20 mouse cellular contexts compared by ENCODE assay signal in genomic region chr4:124978201-124978600, GRCm38 (mm10). TPM values are rescaled to one million over a fixed set of nuclear protein-coding genes. Genes with fewer than 3 reads are reported as not detected.
DNase-seq lines count a peak whose midpoint lies in the region; ATAC-seq and TF ChIP-seq lines count a peak whose summit lies in the region.
"Had no signal": no experiment of that assay in that cellular context is flagged by ENCODE, and none has a peak within 500 bp of the region (broad histone marks: within the 10 kb centered on the region; RNA-seq: fewer than 3 reads in every experiment).

No protein-coding gene starts in this region.

- H3K36me3 ChIP-seq in lung, embryonic 14.5 days (ENCODE audit: insufficient read depth) = no peaks in the 10 kb centered on the region
- no peaks in the 10 kb centered on the region for H3K36me3 ChIP-seq in stomach, postnatal 0 days (ENCODE audit: control insufficient read depth, insufficient read depth, low read length)
- no peaks in the 10 kb centered on the region for H3K36me3 ChIP-seq in hindbrain, embryonic 13.5 days
- no peaks in the 10 kb centered on the region for H3K36me3 ChIP-seq in hindbrain, postnatal 0 days (ENCODE audit: insufficient read depth, low read length)
- H3K36me3 ChIP-seq: G1E; limb, embryonic 10.5 days; neural tube, embryonic 13.5 days had no signal

- TF ChIP-seq EP300 in stomach, postnatal 0 days (optimal IDR thresholded peaks at IDR 0.05) = no peak

- H3K4me2 ChIP-seq in lung, embryonic 14.5 days = no peak overlapping the region
- H3K4me2 ChIP-seq in stomach, postnatal 0 days (replicated peaks; ENCODE audit: low read depth) = no peak overlapping the region
- no peak overlapping the region for H3K4me2 ChIP-seq in hindbrain, embryonic 13.5 days
- H3K4me2 ChIP-seq in hindbrain, postnatal 0 days (ENCODE audit: low read depth, low read length) = no peak overlapping the region
- H3K4me2 ChIP-seq: hindbrain, embryonic 14.5 days; liver, embryonic 11.5 days; midbrain, embryonic 11.5 days; neural tube, embryonic 13.5 days had no signal

- H3K27me3 ChIP-seq in lung, embryonic 14.5 days (ENCODE audit: insufficient read depth, low read length) = peaks cover 3% of the 10 kb centered on the region; the same call in 1 of the 2 replicates
- H3K27me3 ChIP-seq in stomach, postnatal 0 days (ENCODE audit: control insufficient read depth, insufficient read depth, low read length) = no peaks in the 10 kb centered on the region
- peaks cover 28% of the 10 kb centered on the region for H3K27me3 ChIP-seq in hindbrain, embryonic 13.5 days
- H3K27me3 ChIP-seq in hindbrain, postnatal 0 days (ENCODE audit: insufficient read depth, low read length) = 0 out of 2 replicates have a peak, but pooled peaks cover 4% of the 10 kb centered on the region

- 20% methylated on average over 5 of the region's 5 CpGs for WGBS in lung, embryonic 14.5 days
- 26% methylated on average over 5 of the region's 5 CpGs for WGBS in stomach, postnatal 0 days
- 35% methylated on average over 5 of the region's 5 CpGs for WGBS in hindbrain, embryonic 13.5 days
- 47% methylated on average over 5 of the region's 5 CpGs for WGBS in hindbrain, postnatal 0 days

- no peaks in the 10 kb centered on the region for H3K4me1 ChIP-seq in lung, embryonic 14.5 days (ENCODE audit: insufficient read depth)
- no peaks in the 10 kb centered on the region for H3K4me1 ChIP-seq in stomach, postnatal 0 days (replicated peaks; ENCODE audit: control insufficient read depth, insufficient read depth)
- H3K4me1 ChIP-seq in hindbrain, embryonic 13.5 days (replicated peaks) = peaks cover 3% of the 10 kb centered on the region; the same call in 1 of the 2 replicates
- no peaks in the 10 kb centered on the region for H3K4me1 ChIP-seq in hindbrain, postnatal 0 days (ENCODE audit: insufficient read depth, low read length)

- no peaks in the 10 kb centered on the region for H3K9me3 ChIP-seq in lung, embryonic 14.5 days (ENCODE audit: low read depth, low read length)
- no peaks in the 10 kb centered on the region for H3K9me3 ChIP-seq in stomach, postnatal 0 days (ENCODE audit: control insufficient read depth, low read length)
- no peaks in the 10 kb centered on the region for H3K9me3 ChIP-seq in hindbrain, embryonic 13.5 days
- no peaks in the 10 kb centered on the region for H3K9me3 ChIP-seq in hindbrain, postnatal 0 days (ENCODE audit: low read length)
- H3K9me3 ChIP-seq: G1E; limb, embryonic 10.5 days; neural tube, embryonic 13.5 days had no signal

- no peak overlapping the region for H3K4me3 ChIP-seq in lung, embryonic 14.5 days (ENCODE audit: low read depth, low read length)
- H3K4me3 ChIP-seq in stomach, postnatal 0 days (ENCODE audit: low read depth, low read length) = no peak overlapping the region
- H3K4me3 ChIP-seq in hindbrain, embryonic 13.5 days = no peak overlapping the region
- no peak overlapping the region for H3K4me3 ChIP-seq in hindbrain, postnatal 0 days (ENCODE audit: low read length)
- H3K4me3 ChIP-seq: limb, embryonic 10.5 days; neural tube, embryonic 13.5 days had no signal

- TF ChIP-seq CTCF in lung, embryonic 14.5 days (IDR thresholded peaks at IDR 0.05; ENCODE audit: low read depth) = no peak
- TF ChIP-seq CTCF in stomach, postnatal 0 days (IDR thresholded peaks at IDR 0.05; ENCODE audit: low read depth) = no peak
- TF ChIP-seq CTCF in hindbrain, postnatal 0 days (IDR thresholded peaks at IDR 0.05; ENCODE audit: low read depth) = no peak

- no peak overlapping the region for H3K27ac ChIP-seq in lung, embryonic 14.5 days (ENCODE audit: low read depth)
- H3K27ac ChIP-seq in stomach, postnatal 0 days (replicated peaks) = no peak overlapping the region
- H3K27ac ChIP-seq in hindbrain, embryonic 13.5 days = no peak overlapping the region
- no peak overlapping the region for H3K27ac ChIP-seq in hindbrain, postnatal 0 days
- H3K27ac ChIP-seq: hindbrain, embryonic 14.5 days; limb, embryonic 10.5 days; neural tube, embryonic 13.5 days had no signal

- ATAC-seq in lung, embryonic 14.5 days (ENCODE audit: insufficient read depth) = no peak
- peak; percentile 38; the same call in 1 of the 2 replicates for ATAC-seq in stomach, postnatal 0 days (ENCODE audit: low FRiP score, low TSS enrichment)
- no peak for ATAC-seq in hindbrain, embryonic 13.5 days (ENCODE audit: low FRiP score)
- no peak for ATAC-seq in hindbrain, postnatal 0 days
- ATAC-seq: CD4-positive, CD25-positive, alpha-beta regulatory T cell, adult 4 months had no signal

- H3K9ac ChIP-seq in lung, embryonic 14.5 days = no peak overlapping the region
- H3K9ac ChIP-seq in stomach, postnatal 0 days (ENCODE audit: low read length) = no peak overlapping the region
- H3K9ac ChIP-seq in hindbrain, embryonic 13.5 days = no peak overlapping the region
- no peak overlapping the region for H3K9ac ChIP-seq in hindbrain, postnatal 0 days (replicated peaks; ENCODE audit: low read length)
- H3K9ac ChIP-seq: hindbrain, embryonic 14.5 days; neural tube, embryonic 13.5 days had no signal

- peak; percentile 36 for DNase-seq in adrenal gland, postnatal 14 days
- DNase-seq in adrenal gland, adult 8-10 months = no peak
- peak; percentile 58 for DNase-seq in urinary bladder, postnatal 14 days (ENCODE audit: low spot score)
- DNase-seq in urinary bladder, adult 18-20 months (ENCODE audit: low spot score in 2 of 2) = no peak
- DNase-seq in lung, embryonic 14.5 days = peak; percentile 51
- peak; percentile 72 for DNase-seq in stomach, postnatal 0 days (ENCODE audit: low spot score)
- DNase-seq in hindbrain, postnatal 0 days (ENCODE audit: low spot score) = no peak
- DNase-seq: cerebellum, postnatal 25 days; gastrocnemius, postnatal 14 days; heart, postnatal 10 days; thymus, postnatal 25 days had no signal

RNA-seq across cellular contexts. Expression of gene Rspo1, which starts 8.0 kb away (rescaled TPM):
- total RNA-seq in adrenal gland, postnatal 14 days (2021) = 4.2 and 5.3 TPM in 2 replicates
- 1 to 10 TPM; 4.4 to 6.3 (median 6.0) TPM for total RNA-seq in adrenal gland, adult 8-10 months (2022)
- 12.8 and 16.0 TPM in 2 replicates for polyA plus RNA-seq in lung, embryonic 14.5 days (2014; fragmentation: Nextera tagmentation; extraction: Ambion mirVana)
- 6.3 and 6.9 TPM in 2 replicates for polyA plus RNA-seq in stomach, postnatal 0 days (2015; fragmentation: Nextera tagmentation; extraction: Ambion mirVana)
- 2.5 and 4.1 TPM in 2 replicates for polyA plus RNA-seq in hindbrain, embryonic 13.5 days (2015; fragmentation: Nextera tagmentation; extraction: Ambion mirVana)
- total RNA-seq in hindbrain, postnatal 0 days (2014; rRNA removed) = 0.36 and 13.6 TPM in 2 replicates
- polyA plus RNA-seq in hindbrain, postnatal 0 days (2015; fragmentation: Nextera tagmentation; extraction: Ambion mirVana) = 0.74 and 0.95 TPM in 2 replicates
- total RNA-seq: G1E; monocyte, adult 5-6 weeks had no signal
- polyA plus RNA-seq: CD4-positive, CD25-positive, alpha-beta regulatory T cell, adult 4 months; G1E had no signal

RNA-seq across cellular contexts. Expression of gene Gnl2, which starts 38.2 kb away (rescaled TPM):
- total RNA-seq in adrenal gland, postnatal 14 days (2021) = 53.7 and 64.9 TPM in 2 replicates
- 10 to 100 TPM; 40.2 to 71.5 (median 55.5) TPM for total RNA-seq in adrenal gland, adult 8-10 months (2022)
- 80.7 and 81.9 TPM in 2 replicates for polyA plus RNA-seq in lung, embryonic 14.5 days (2014; fragmentation: Nextera tagmentation; extraction: Ambion mirVana)
- polyA plus RNA-seq in stomach, postnatal 0 days (2015; fragmentation: Nextera tagmentation; extraction: Ambion mirVana) = 36.1 and 37.3 TPM in 2 replicates
- polyA plus RNA-seq in hindbrain, embryonic 13.5 days (2015; fragmentation: Nextera tagmentation; extraction: Ambion mirVana) = 90.6 and 95.9 TPM in 2 replicates
- total RNA-seq in hindbrain, postnatal 0 days (2014; rRNA removed) = 22.5 and 26.0 TPM in 2 replicates
- 70.2 and 77.6 TPM in 2 replicates for polyA plus RNA-seq in hindbrain, postnatal 0 days (2015; fragmentation: Nextera tagmentation; extraction: Ambion mirVana)

RNA-seq across cellular contexts. Expression of gene Cdca8, which starts 39.1 kb away (rescaled TPM):
- total RNA-seq in adrenal gland, postnatal 14 days (2021) = 14.9 and 15.3 TPM in 2 replicates
- 1 to 10 TPM; 1.9 to 3.2 (median 2.2) TPM for total RNA-seq in adrenal gland, adult 8-10 months (2022)
- 157 and 169 TPM in 2 replicates for polyA plus RNA-seq in lung, embryonic 14.5 days (2014; fragmentation: Nextera tagmentation; extraction: Ambion mirVana)
- polyA plus RNA-seq in stomach, postnatal 0 days (2015; fragmentation: Nextera tagmentation; extraction: Ambion mirVana) = 26.9 and 34.9 TPM in 2 replicates
- polyA plus RNA-seq in hindbrain, embryonic 13.5 days (2015; fragmentation: Nextera tagmentation; extraction: Ambion mirVana) = 37.2 and 44.6 TPM in 2 replicates
- total RNA-seq in hindbrain, postnatal 0 days (2014; rRNA removed) = 10.8 and 17.1 TPM in 2 replicates
- 28.9 and 35.1 TPM in 2 replicates for polyA plus RNA-seq in hindbrain, postnatal 0 days (2015; fragmentation: Nextera tagmentation; extraction: Ambion mirVana)

RNA-seq across cellular contexts. Expression of gene 9930104L06Rik, which starts 41.4 kb away (rescaled TPM):
- 12.9 and 13.4 TPM in 2 replicates for total RNA-seq in adrenal gland, postnatal 14 days (2021)
- 10 to 100 TPM; 13.8 to 22.7 (median 21.0) TPM for total RNA-seq in adrenal gland, adult 8-10 months (2022)
- polyA plus RNA-seq in lung, embryonic 14.5 days (2014; fragmentation: Nextera tagmentation; extraction: Ambion mirVana) = 3.6 and 3.9 TPM in 2 replicates
- polyA plus RNA-seq in stomach, postnatal 0 days (2015; fragmentation: Nextera tagmentation; extraction: Ambion mirVana) = 6.1 and 6.9 TPM in 2 replicates
- 13.1 and 15.9 TPM in 2 replicates for polyA plus RNA-seq in hindbrain, embryonic 13.5 days (2015; fragmentation: Nextera tagmentation; extraction: Ambion mirVana)
- total RNA-seq in hindbrain, postnatal 0 days (2014; rRNA removed) = 12.8 and 15.5 TPM in 2 replicates
- polyA plus RNA-seq in hindbrain, postnatal 0 days (2015; fragmentation: Nextera tagmentation; extraction: Ambion mirVana) = 9.3 and 9.4 TPM in 2 replicates

Comparison
In these comparisons a context has a peak if more than half of its experiments do, and no peak if none do; other contexts are left out.
1. DNase-seq: peak in adrenal gland, postnatal 14 days (single experiment), urinary bladder, postnatal 14 days (single experiment), lung, embryonic 14.5 days (single experiment) and stomach, postnatal 0 days (single experiment); none in adrenal gland, adult 8-10 months (single experiment), urinary bladder, adult 18-20 months (0 of 2) and hindbrain, postnatal 0 days (single experiment).